Mouse (Mus musculus): ENCODE results near the gene Pla2g4e. TPM values are rescaled to one million over a fixed set of nuclear protein-coding genes. Genes with fewer than 3 reads are reported as not detected.

The Pla2g4e gene
- polyA plus RNA-seq, 1 experiment from 2014 or later, result not detected

DNA sequence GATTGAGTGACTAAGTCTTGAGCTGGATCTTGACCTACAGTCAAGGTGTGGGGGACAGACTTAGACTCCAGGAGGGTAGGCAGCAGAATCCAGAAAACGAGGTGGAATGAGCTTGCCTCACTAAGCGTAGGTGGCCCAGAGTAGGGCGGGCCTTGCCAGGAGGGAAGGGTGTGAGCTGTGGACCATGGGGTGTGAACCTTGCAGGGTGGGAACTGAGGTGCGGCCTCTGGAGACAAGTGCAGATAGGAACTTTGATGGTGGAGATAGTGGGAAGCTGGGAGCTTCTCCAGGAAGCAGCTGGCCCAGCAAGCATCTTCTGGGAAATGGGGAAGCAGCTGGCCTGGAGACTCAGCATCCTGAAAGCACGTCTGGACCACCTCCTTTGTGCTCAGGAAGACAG, 7.4 kb downstream of the Pla2g4e start:
- Histone ChIP-seq H3K9me3 (ENCODE audit: low read depth, low read length) (no peaks in the 10 kb centered on the region), H3K9ac (no peak overlapping the region), H3K36me3 (ENCODE audit: insufficient read depth) (no peaks in the 10 kb centered on the region), H3K27ac (ENCODE audit: low read depth) (no peak overlapping the region), H3K4me3 (ENCODE audit: low read depth, low read length) (no peak overlapping the region), H3K4me1 (ENCODE audit: insufficient read depth) (no peaks in the 10 kb centered on the region), H3K4me2 (no peak overlapping the region), H3K27me3 (ENCODE audit: insufficient read depth, low read length) (no peaks in the 10 kb centered on the region)
- DNase-seq (no peak), ATAC-seq (ENCODE audit: insufficient read depth) (no peak)
- WGBS, result 68% methylated on average over 5 of the region's 5 CpGs
- TF ChIP-seq CTCF (IDR thresholded peaks at IDR 0.05; ENCODE audit: low read depth), result no peak

DNA sequence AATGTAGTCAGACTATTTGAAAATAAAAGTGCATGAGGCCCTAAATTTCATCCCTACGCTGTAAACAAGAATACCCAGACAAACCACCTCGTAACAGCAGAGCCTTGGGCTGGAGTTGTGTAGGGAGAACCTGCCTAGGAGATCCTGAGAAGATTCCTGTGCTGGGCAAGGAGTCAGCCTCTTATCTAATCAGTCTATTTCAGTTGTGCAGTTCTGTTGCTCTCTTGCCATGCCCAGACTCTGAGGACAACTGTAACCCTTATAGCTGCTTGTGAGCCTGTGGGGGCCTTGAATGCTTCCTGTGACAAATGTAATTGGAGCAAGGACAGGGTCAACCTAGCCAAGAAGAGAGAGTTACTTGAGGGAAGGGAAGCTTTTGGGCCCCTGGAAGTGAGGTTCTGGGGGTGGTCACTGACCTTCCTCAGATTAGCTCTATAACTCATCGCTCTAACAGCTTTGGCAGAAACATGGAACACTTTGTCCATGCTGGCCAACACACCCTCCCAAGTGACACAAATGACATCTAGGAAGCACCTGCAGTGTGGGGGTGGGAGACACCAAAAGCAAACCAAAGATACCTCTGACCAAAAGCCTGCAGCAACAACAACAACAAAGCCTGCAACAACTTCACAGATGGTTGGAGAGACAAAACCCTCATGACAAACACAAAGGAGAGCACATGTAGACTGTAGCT, 9.0 kb downstream of the Pla2g4e start:
- no peak overlapping the region for H3K27ac ChIP-seq (ENCODE audit: low read depth)
- no peak overlapping the region for H3K4me2 ChIP-seq
- no peaks in the 10 kb centered on the region for H3K36me3 ChIP-seq (ENCODE audit: insufficient read depth)
- H3K4me3 ChIP-seq (ENCODE audit: low read depth, low read length), result no peak overlapping the region
- no peaks in the 10 kb centered on the region for H3K27me3 ChIP-seq (ENCODE audit: insufficient read depth, low read length)
- no peaks in the 10 kb centered on the region for H3K9me3 ChIP-seq (ENCODE audit: low read depth, low read length)
- 84% methylated on average over 3 of the region's 3 CpGs for WGBS
- no peaks in the 10 kb centered on the region for H3K4me1 ChIP-seq (ENCODE audit: insufficient read depth)
- no peak overlapping the region for H3K9ac ChIP-seq
- ATAC-seq (ENCODE audit: insufficient read depth) (no peak), DNase-seq (no peak)
- no peak for TF ChIP-seq CTCF (IDR thresholded peaks at IDR 0.05; ENCODE audit: low read depth)

DNA sequence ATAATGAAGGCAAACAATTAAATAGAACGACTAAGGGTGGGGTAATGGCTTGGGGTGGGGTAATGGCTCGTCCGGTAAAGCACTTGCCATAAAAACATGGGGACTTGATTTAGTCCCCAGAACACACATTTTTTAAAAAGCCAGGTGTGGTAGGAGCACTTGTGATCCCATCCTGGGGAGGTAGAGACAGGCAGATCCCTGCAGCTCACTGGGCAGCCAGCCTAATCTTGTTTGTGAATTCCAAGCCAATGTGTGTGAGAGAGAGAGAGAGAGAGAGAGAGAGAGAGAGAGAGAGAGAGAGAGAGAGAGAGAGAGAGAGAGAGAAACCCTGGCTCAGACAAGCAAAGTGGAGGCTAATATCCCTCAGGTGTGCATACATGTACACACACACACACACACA, 9.8 kb downstream of the Pla2g4e start:
- Histone ChIP-seq H3K4me2 (no peak overlapping the region), H3K4me1 (ENCODE audit: insufficient read depth) (no peaks in the 10 kb centered on the region), H3K27me3 (ENCODE audit: insufficient read depth, low read length) (no peaks in the 10 kb centered on the region), H3K4me3 (ENCODE audit: low read depth, low read length) (no peak overlapping the region), H3K27ac (ENCODE audit: low read depth) (no peak overlapping the region), H3K36me3 (ENCODE audit: insufficient read depth) (no peaks in the 10 kb centered on the region), H3K9ac (no peak overlapping the region), H3K9me3 (ENCODE audit: low read depth, low read length) (no peaks in the 10 kb centered on the region)
- DNase-seq (no peak), ATAC-seq (ENCODE audit: insufficient read depth) (no peak)
- no peak for TF ChIP-seq CTCF (IDR thresholded peaks at IDR 0.05; ENCODE audit: low read depth)
- WGBS, result 49% methylated on average over 3 of the region's 3 CpGs

DNA sequence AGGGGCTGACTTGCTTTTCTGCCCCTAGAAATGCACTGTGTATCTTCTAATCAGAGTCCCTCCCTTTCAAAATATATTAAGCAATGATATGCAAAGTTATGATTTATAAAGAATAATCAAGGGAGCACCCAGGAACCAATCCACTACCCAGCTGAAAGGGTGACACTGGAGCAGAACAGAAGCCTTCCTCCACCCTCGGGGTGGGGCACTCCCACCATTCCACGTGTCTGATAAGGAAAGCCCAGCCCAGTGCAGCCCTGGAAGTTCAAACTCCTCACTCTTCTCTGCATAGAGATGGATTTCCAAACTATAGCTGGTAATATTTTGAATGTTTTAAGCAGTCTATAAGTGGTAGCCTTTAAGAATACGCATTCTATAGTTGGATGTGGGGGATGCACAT, 13.5 kb downstream of the Pla2g4e start:
- TF ChIP-seq CTCF (IDR thresholded peaks at IDR 0.05; ENCODE audit: low read depth), result no peak
- WGBS, result 34% methylated on average over 3 of the region's 3 CpGs
- ATAC-seq (ENCODE audit: insufficient read depth) (no peak), DNase-seq (no peak)
- Histone ChIP-seq H3K27ac (ENCODE audit: low read depth) (no peak overlapping the region), H3K9ac (no peak overlapping the region), H3K4me1 (ENCODE audit: insufficient read depth) (no peaks in the 10 kb centered on the region), H3K4me2 (no peak overlapping the region), H3K4me3 (ENCODE audit: low read depth, low read length) (no peak overlapping the region), H3K9me3 (ENCODE audit: low read depth, low read length) (no peaks in the 10 kb centered on the region), H3K36me3 (ENCODE audit: insufficient read depth) (no peaks in the 10 kb centered on the region), H3K27me3 (ENCODE audit: insufficient read depth, low read length) (no peaks in the 10 kb centered on the region)

DNA sequence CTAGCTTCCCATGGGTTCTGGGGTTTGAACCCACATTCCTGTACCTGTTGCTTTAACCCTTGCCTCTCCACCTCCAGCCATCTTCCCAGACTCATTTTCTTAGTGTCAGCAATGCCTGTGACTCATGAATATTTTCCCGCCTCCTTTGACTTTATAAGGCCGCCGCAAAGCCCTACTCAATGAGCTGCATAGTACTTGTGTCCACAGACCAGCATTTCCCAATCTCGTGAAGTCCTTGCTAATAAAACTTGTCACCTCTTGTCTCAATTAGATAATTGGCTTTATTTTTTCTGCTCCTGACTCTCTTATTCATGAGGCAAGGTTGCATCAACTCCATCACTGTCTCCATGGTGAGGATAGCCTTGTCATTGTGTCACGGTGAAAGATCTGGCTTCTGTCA, 30.5 kb downstream of the Pla2g4e start:
- ATAC-seq (ENCODE audit: insufficient read depth), result no peak
- H3K4me1 ChIP-seq (ENCODE audit: insufficient read depth), result no peaks in the 10 kb centered on the region
- H3K9me3 ChIP-seq (ENCODE audit: low read depth, low read length), result no peaks in the 10 kb centered on the region
- 89% methylated on average over 5 of the region's 5 CpGs for WGBS
- TF ChIP-seq CTCF (IDR thresholded peaks at IDR 0.05; ENCODE audit: low read depth), result no peak
- H3K27ac ChIP-seq (ENCODE audit: low read depth), result no peak overlapping the region
- H3K36me3 ChIP-seq (ENCODE audit: insufficient read depth), result no peaks in the 10 kb centered on the region
- no peak for DNase-seq
- H3K9ac ChIP-seq, result no peak overlapping the region
- no peak overlapping the region for H3K4me3 ChIP-seq (ENCODE audit: low read depth, low read length)
- no peaks in the 10 kb centered on the region for H3K27me3 ChIP-seq (ENCODE audit: insufficient read depth, low read length)
- H3K4me2 ChIP-seq, result no peak overlapping the region

DNA sequence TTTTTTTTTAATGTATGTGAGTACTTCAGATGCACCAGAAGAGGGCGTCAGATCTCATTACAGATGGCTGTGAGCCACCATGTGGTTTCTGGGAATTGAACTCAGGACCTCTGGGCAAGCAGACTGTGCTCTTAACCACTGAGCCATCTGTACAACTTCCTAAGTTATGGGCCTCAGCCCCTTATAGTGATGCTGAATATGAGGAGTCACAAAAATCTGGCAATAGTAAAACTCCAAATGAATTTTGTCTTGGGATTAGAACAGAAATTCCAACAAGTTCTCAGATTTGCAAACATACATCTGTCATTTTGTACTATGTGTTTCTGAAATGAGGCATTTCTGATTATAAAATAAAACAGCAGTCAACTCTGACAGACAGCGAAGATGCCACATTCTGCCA, 33.7 kb downstream of the Pla2g4e start:
- no peak for TF ChIP-seq CTCF (IDR thresholded peaks at IDR 0.05; ENCODE audit: low read depth)

DNA sequence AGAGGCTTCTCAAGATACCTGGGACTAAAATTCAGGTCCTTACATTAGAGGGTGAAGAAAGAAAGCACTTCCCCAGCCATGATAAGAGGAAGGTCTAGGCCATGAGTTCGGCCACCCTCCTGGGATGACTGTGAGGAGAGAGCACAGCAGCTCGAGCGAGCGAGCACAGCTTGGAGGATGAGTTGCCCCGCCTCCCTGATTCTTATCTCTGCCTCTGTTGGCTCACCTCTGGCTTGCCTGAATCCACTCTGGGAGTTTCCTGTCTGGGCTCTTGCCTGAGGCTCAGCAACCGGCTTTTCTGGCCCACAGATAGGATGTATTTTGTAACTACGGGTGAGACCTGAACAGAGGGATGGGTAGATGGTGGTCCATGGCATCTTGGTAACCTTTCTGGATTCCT, 37.2 kb downstream of the Pla2g4e start:
- ATAC-seq (ENCODE audit: insufficient read depth) (no peak), DNase-seq (no peak)
- no peak overlapping the region for H3K9ac ChIP-seq
- no peak for TF ChIP-seq CTCF (IDR thresholded peaks at IDR 0.05; ENCODE audit: low read depth)
- H3K36me3 ChIP-seq (ENCODE audit: insufficient read depth), result no peaks in the 10 kb centered on the region
- H3K9me3 ChIP-seq (ENCODE audit: low read depth, low read length), result no peaks in the 10 kb centered on the region
- H3K4me2 ChIP-seq, result no peak overlapping the region
- 28% methylated on average over 7 of the region's 7 CpGs for WGBS
- H3K27ac ChIP-seq (ENCODE audit: low read depth), result no peak overlapping the region
- H3K4me3 ChIP-seq (ENCODE audit: low read depth, low read length), result no peak overlapping the region
- H3K27me3 ChIP-seq (ENCODE audit: insufficient read depth, low read length), result no peaks in the 10 kb centered on the region
- no peaks in the 10 kb centered on the region for H3K4me1 ChIP-seq (ENCODE audit: insufficient read depth)

More for the DNA sequence above, 33.7 kb downstream of the Pla2g4e start:
- no peak overlapping the region for H3K9ac ChIP-seq
- no peak overlapping the region for H3K27ac ChIP-seq (ENCODE audit: low read depth)
- no peaks in the 10 kb centered on the region for H3K36me3 ChIP-seq (ENCODE audit: insufficient read depth)
- DNase-seq (no peak), ATAC-seq (ENCODE audit: insufficient read depth) (no peak)
- H3K4me2 ChIP-seq, result no peak overlapping the region
- H3K27me3 ChIP-seq (ENCODE audit: insufficient read depth, low read length), result no peaks in the 10 kb centered on the region
- WGBS, result 60% methylated on average over 2 of the region's 2 CpGs
- H3K9me3 ChIP-seq (ENCODE audit: low read depth, low read length), result no peaks in the 10 kb centered on the region
- no peak overlapping the region for H3K4me3 ChIP-seq (ENCODE audit: low read depth, low read length)
- no peaks in the 10 kb centered on the region for H3K4me1 ChIP-seq (ENCODE audit: insufficient read depth)

Measured in lung, embryonic 14.5 days (tissue).